Mouse (Mus musculus) lung, postnatal 0 days (tissue): ENCODE measurements around the gene Slc4a10.

Experiments used
- CTCF ChIP-seq: IDR thresholded peaks from 2 replicates; pipeline ENCODE4 v1.5.1; 2016; ENCODE audit warnings: antibody characterized with exemption, mild to moderate bottlenecking
- EP300 ChIP-seq: IDR thresholded peaks from 2 replicates; pipeline ENCODE4 v1.6.1; 2016; ENCODE audit warnings: antibody characterized with exemption, mild to moderate bottlenecking, control low read depth

GRCm38 (mm10) chr2:62268467-62268866 is 222.2 kb downstream of the Slc4a10 start:
- TF ChIP-seq CTCF, result no peak
- TF ChIP-seq EP300, result no peak
